Mouse (Mus musculus) CH12.LX (cell line): ENCODE data around the gene Slc43a3.

Source experiments
- CHD1 ChIP-seq: IDR thresholded peaks from 2 replicates; pipeline ENCODE4 v1.6.1; 2012; ENCODE audit warnings: low read depth, low read length, improper control_type of control experiment, inconsistent platforms
- CTCF ChIP-seq, 2 experiments: IDR thresholded peaks in 1 of 2; conservative IDR thresholded peaks in 1 of 2; 2 replicates each; pipeline ENCODE4 v1.5.1; 2011 to 2012; ENCODE audit warnings: low read depth in 2 of 2, low read length in 2 of 2, improper control_type of control experiment in 1 of 2, inconsistent platforms in 1 of 2, mild to moderate bottlenecking in 1 of 2, moderate library complexity in 1 of 2
- EP300 ChIP-seq: IDR thresholded peaks from 2 replicates; pipeline ENCODE4 v1.6.1; 2011; ENCODE audit warnings: low read length, improper control_type of control experiment
- MXI1 ChIP-seq: IDR thresholded peaks from 2 replicates; pipeline ENCODE4 v1.6.1; 2011; ENCODE audit warnings: mild to moderate bottlenecking, low read depth, low read length, improper control_type of control experiment
- POLR2A ChIP-seq: IDR thresholded peaks from 2 replicates; pipeline ENCODE4 v1.6.1; 2011; ENCODE audit warnings: low read depth, mild to moderate bottlenecking, improper control_type of control experiment, low read length
- RCOR1 ChIP-seq: conservative IDR thresholded peaks from 2 replicates; pipeline ENCODE4 v1.6.1; 2012; ENCODE audit warnings: low read depth, mild to moderate bottlenecking, inconsistent platforms, low read length, improper control_type of control experiment
- TBP ChIP-seq: conservative IDR thresholded peaks from 2 replicates; pipeline ENCODE4 v1.6.1; 2011; ENCODE audit warnings: low read depth, low read length, improper control_type of control experiment
- TCF12 ChIP-seq: IDR thresholded peaks from 2 replicates; pipeline ENCODE4 v1.6.1; 2014; ENCODE audit warnings: low read depth, mild to moderate bottlenecking, inconsistent platforms, low read length, improper control_type of control experiment
- USF2 ChIP-seq: conservative IDR thresholded peaks from 2 replicates; pipeline ENCODE4 v1.6.1; 2011; ENCODE audit warnings: low read depth, low read length, improper control_type of control experiment
- ZC3H11A ChIP-seq: IDR thresholded peaks from 2 replicates; pipeline ENCODE4 v1.6.1; 2012; ENCODE audit warnings: low read depth, mild to moderate bottlenecking, inconsistent platforms, low read length, improper control_type of control experiment
- ZKSCAN1 ChIP-seq: IDR thresholded peaks from 2 replicates; pipeline ENCODE4 v1.6.1; 2012; ENCODE audit warnings: low read depth, inconsistent platforms, low read length, improper control_type of control experiment, borderline replicate concordance
- ZMIZ1 ChIP-seq: IDR thresholded peaks from 2 replicates; pipeline ENCODE4 v1.6.1; 2012; ENCODE audit warnings: low read depth, mild to moderate bottlenecking, inconsistent platforms, low read length, improper control_type of control experiment
- ZNF384 ChIP-seq: IDR thresholded peaks from 2 replicates; pipeline ENCODE4 v1.6.1; 2012; ENCODE audit warnings: low read depth, low read length, improper control_type of control experiment, inconsistent platforms

DNA sequence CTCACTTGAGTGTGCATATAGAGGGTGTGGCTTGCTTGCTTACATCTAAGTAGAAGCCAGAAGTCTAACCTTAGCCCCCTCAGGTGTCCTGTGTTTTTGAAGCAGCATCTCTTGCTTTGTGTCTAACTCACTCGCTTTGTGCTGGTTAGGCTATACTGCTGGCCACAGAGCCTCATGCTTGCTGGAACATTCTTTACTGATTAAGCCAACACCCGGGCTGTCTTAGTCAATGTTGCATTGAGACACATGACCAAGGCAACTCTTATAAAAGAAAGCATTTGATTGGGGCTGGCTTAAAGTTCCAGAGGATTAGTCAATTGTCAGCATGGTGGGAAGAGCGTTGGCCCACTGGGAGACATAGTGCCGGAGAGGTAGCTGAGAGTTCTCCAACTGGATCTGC lies 5.4 kb downstream of the Slc43a3 start:
- TF ChIP-seq CTCF (conservative IDR thresholded peaks at IDR 0.05 in 1 of 2, IDR thresholded peaks at IDR 0.05 in 1 of 2; ENCODE audit: low read depth in 2 of 2, low read length in 2 of 2) (no peak), EP300 (no peak), USF2 (no peak), ZMIZ1 (no peak), CHD1 (no peak), TCF12 (no peak), ZC3H11A (no peak), RCOR1 (no peak), POLR2A (no peak), MXI1 (no peak), ZNF384 (no peak), TBP (no peak), ZKSCAN1 (no peak)
